In the genomic region with DNA sequence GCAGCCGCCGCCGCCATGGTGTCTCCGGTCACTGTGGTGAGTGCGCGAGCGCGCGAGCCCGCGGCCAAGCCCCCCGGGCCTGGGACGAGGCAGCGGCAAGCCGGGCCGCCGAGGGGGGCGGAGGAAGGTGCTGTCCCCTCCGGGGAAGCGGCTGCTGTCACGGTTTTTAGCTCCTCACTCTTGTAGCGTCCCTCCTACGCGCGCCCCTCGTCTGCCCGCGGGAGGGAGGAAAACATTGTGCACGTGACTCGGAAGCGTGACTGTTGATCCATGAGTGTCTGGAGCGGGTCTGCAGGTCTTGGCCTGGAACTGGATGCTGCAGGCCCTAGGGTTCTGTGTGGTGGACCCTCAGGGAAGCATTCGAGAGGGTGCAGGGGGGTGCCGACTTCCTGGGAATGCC, we compare ENCODE assay signal across 8 mouse cellular contexts. TPM values are rescaled to one million over a fixed set of nuclear protein-coding genes. Genes with fewer than 3 reads are reported as not detected.
DNase-seq lines count a peak whose midpoint lies in the region; ATAC-seq lines count a peak whose summit lies in the region.

No protein-coding gene starts in this region.

- peak; percentile 78 for DNase-seq in layer of hippocampus, adult 11-12 months (ENCODE audit: low spot score)
- no peak for DNase-seq in layer of hippocampus, adult 9-10 months (ENCODE audit: low spot score)
- DNase-seq in adrenal gland, postnatal 36 days = peak; percentile 73 to 74
- DNase-seq in frontal cortex, postnatal 14 days (ENCODE audit: low spot score in 2 of 2) = peak; percentile 63
- peak; percentile 74 for DNase-seq in midbrain, embryonic 14.5 days
- no peak for DNase-seq in thymus, postnatal 0 days (ENCODE audit: low spot score)

- peak; percentile 66 for ATAC-seq in intestine, embryonic 15.5 days
- peak; percentile 60 for ATAC-seq in limb, embryonic 13.5 days (ENCODE audit: low FRiP score, low read depth)
- ATAC-seq in midbrain, embryonic 14.5 days (ENCODE audit: low FRiP score, low TSS enrichment) = peak; percentile 78

- H3K27ac ChIP-seq in intestine, embryonic 15.5 days = peak overlapping the region; percentile 99
- peak overlapping the region; percentile 80 for H3K27ac ChIP-seq in limb, embryonic 13.5 days
- peak overlapping the region; percentile 95 for H3K27ac ChIP-seq in midbrain, embryonic 14.5 days (replicated peaks; ENCODE audit: low read depth, low read length)

- peaks cover 19% of the 10 kb centered on the region for H3K4me1 ChIP-seq in intestine, embryonic 15.5 days (replicated peaks)
- H3K4me1 ChIP-seq in limb, embryonic 13.5 days = peaks cover 22% of the 10 kb centered on the region
- H3K4me1 ChIP-seq in midbrain, embryonic 14.5 days (ENCODE audit: control insufficient read depth, insufficient read depth, low read length) = peaks cover 15% of the 10 kb centered on the region

- 0 out of 2 replicates have a peak, but pooled peaks cover 8% of the 10 kb centered on the region for H3K36me3 ChIP-seq in intestine, embryonic 15.5 days
- peaks cover 20% of the 10 kb centered on the region for H3K36me3 ChIP-seq in limb, embryonic 13.5 days
- peaks cover 11% of the 10 kb centered on the region; the same call in 1 of the 2 replicates for H3K36me3 ChIP-seq in midbrain, embryonic 14.5 days (ENCODE audit: control insufficient read depth, insufficient read depth, low read length)

- H3K9ac ChIP-seq in intestine, embryonic 15.5 days = peak overlapping the region; percentile 84
- H3K9ac ChIP-seq in limb, embryonic 13.5 days = peak overlapping the region; percentile 77
- peak overlapping the region; percentile 91 for H3K9ac ChIP-seq in midbrain, embryonic 14.5 days (replicated peaks; ENCODE audit: low read length)

- no peaks in the 10 kb centered on the region for H3K9me3 ChIP-seq in intestine, embryonic 15.5 days
- no peaks in the 10 kb centered on the region for H3K9me3 ChIP-seq in limb, embryonic 13.5 days
- H3K9me3 ChIP-seq in midbrain, embryonic 14.5 days (ENCODE audit: control insufficient read depth, low read length) = no peaks in the 10 kb centered on the region

- H3K4me3 ChIP-seq in intestine, embryonic 15.5 days (replicated peaks) = peak overlapping the region; percentile 93
- peak overlapping the region; percentile 73 for H3K4me3 ChIP-seq in limb, embryonic 13.5 days
- H3K4me3 ChIP-seq in midbrain, embryonic 14.5 days (replicated peaks; ENCODE audit: low read depth, low read length) = peak overlapping the region; percentile 95

- H3K27me3 ChIP-seq in intestine, embryonic 15.5 days (replicated peaks) = no peaks in the 10 kb centered on the region
- peaks cover 5% of the 10 kb centered on the region; the same call in 1 of the 2 replicates for H3K27me3 ChIP-seq in limb, embryonic 13.5 days
- no peaks in the 10 kb centered on the region for H3K27me3 ChIP-seq in midbrain, embryonic 14.5 days (ENCODE audit: control insufficient read depth, insufficient read depth, low read length)

- WGBS in intestine, embryonic 15.5 days = under 1% methylated on average over 34 of the region's 34 CpGs
- WGBS in limb, embryonic 13.5 days = under 1% methylated on average over 34 of the region's 34 CpGs
- under 1% methylated on average over 34 of the region's 34 CpGs for WGBS in midbrain, embryonic 14.5 days

- H3K4me2 ChIP-seq in intestine, embryonic 15.5 days (replicated peaks) = peak overlapping the region; percentile 88
- peak overlapping the region; percentile 80 for H3K4me2 ChIP-seq in limb, embryonic 13.5 days (replicated peaks)
- peak overlapping the region; percentile 87 for H3K4me2 ChIP-seq in midbrain, embryonic 14.5 days (ENCODE audit: low read length)

RNA-seq across cellular contexts. Expression of a gene that starts 0.4 kb away (rescaled TPM):
- total RNA-seq in adrenal gland, postnatal 36 days (2021) = 10 to 100 TPM; 21.8 to 38.1 TPM
- 48.8 and 50.4 TPM in 2 replicates for polyA plus RNA-seq in intestine, embryonic 15.5 days (2015; fragmentation: Nextera tagmentation; extraction: Ambion mirVana)
- 28.9 and 29.3 TPM in 2 replicates for polyA plus RNA-seq in limb, embryonic 13.5 days (2015; fragmentation: Nextera tagmentation; extraction: Ambion mirVana)
- 18.5 and 19.7 TPM in 2 replicates for polyA plus RNA-seq in midbrain, embryonic 14.5 days (2014; fragmentation: Nextera tagmentation; extraction: Ambion mirVana)
- polyA plus RNA-seq in thymus, postnatal 0 days (2015; fragmentation: Nextera tagmentation; extraction: Ambion mirVana) = 20.5 and 21.3 TPM in 2 replicates

RNA-seq across cellular contexts. Expression of a gene that starts 42.6 kb away (rescaled TPM):
- 10 to 100 TPM; 20.4 to 34.9 TPM for total RNA-seq in adrenal gland, postnatal 36 days (2021)
- polyA plus RNA-seq in intestine, embryonic 15.5 days (2015; fragmentation: Nextera tagmentation; extraction: Ambion mirVana) = 16.5 and 17.2 TPM in 2 replicates
- 20.3 and 21.8 TPM in 2 replicates for polyA plus RNA-seq in limb, embryonic 13.5 days (2015; fragmentation: Nextera tagmentation; extraction: Ambion mirVana)
- polyA plus RNA-seq in midbrain, embryonic 14.5 days (2014; fragmentation: Nextera tagmentation; extraction: Ambion mirVana) = 5.8 and 8.9 TPM in 2 replicates
- polyA plus RNA-seq in thymus, postnatal 0 days (2015; fragmentation: Nextera tagmentation; extraction: Ambion mirVana) = 14.7 and 15.1 TPM in 2 replicates

Comparison
In these comparisons a context has a peak if more than half of its experiments do, and no peak if none do; other contexts are left out.
1. DNase-seq: peak in layer of hippocampus, adult 11-12 months (single experiment), adrenal gland, postnatal 36 days (2 of 2), frontal cortex, postnatal 14 days (2 of 2) and midbrain, embryonic 14.5 days (single experiment); none in layer of hippocampus, adult 9-10 months (single experiment) and thymus, postnatal 0 days (single experiment).
2. Peak in every context shown above with its lines, with median percentiles within 50 percentile points of each other: ATAC-seq, H3K27ac ChIP-seq, H3K4me2 ChIP-seq, H3K4me3 ChIP-seq and H3K9ac ChIP-seq.